Comparison of ENCODE assay signal across 12 mouse cellular contexts in genomic region chr9:63838996-63839772, GRCm38 (mm10).
DNase-seq lines count a peak whose midpoint lies in the region.
"Had no signal": no experiment of that assay in that cellular context is flagged by ENCODE, and none has a peak within 500 bp of the region (broad histone marks: within the 10 kb centered on the region; RNA-seq: fewer than 3 reads in every experiment).

No protein-coding gene starts in this region.

- peak; percentile 86 for DNase-seq in right cerebral cortex, adult 18-20 months
- DNase-seq in right cerebral cortex, postnatal 10 days (ENCODE audit: low spot score in 2 of 2), result no peak
- DNase-seq in MN1 (ENCODE audit: low spot score) (peak; percentile 18), liver (no peak)
- peak; percentile 87 for DNase-seq in adrenal gland, adult 2 months
- DNase-seq in left cerebral cortex, adult 9 months (ENCODE audit: low spot score in 2 of 2), result peak; percentile 45 to 64
- no peak for DNase-seq in ovary, adult 18-20 months (ENCODE audit: low spot score)
- no peak for DNase-seq in thymus, adult 18-20 months
- DNase-seq: cerebellum, postnatal 25 days; kidney, adult 9 months; liver, postnatal 0 days; lung, postnatal 36 days had no signal

Comparison
In these comparisons a context has a peak if more than half of its experiments do, and no peak if none do; other contexts are left out.
1. DNase-seq: peak in right cerebral cortex, adult 18-20 months (single experiment), MN1 (single experiment), adrenal gland, adult 2 months (single experiment) and left cerebral cortex, adult 9 months (2 of 2); none in right cerebral cortex, postnatal 10 days (0 of 2), liver (single experiment), ovary, adult 18-20 months (single experiment) and thymus, adult 18-20 months (0 of 2).